Mouse (Mus musculus): Measurements from ENCODE around the gene Gpank1. TPM values are rescaled to one million over a fixed set of nuclear protein-coding genes. Genes with fewer than 3 reads are reported as not detected.

Gpank1 gene
- total and polyA plus RNA-seq, 3 experiments: 40.4 to 44.7 TPM; not detected in 1

GRCm38 (mm10) chr17:35164218-35164567 lies 42.9 kb downstream of the Gpank1 start:
- H3K79me2 ChIP-seq (ENCODE audit: control insufficient read depth, insufficient read depth, low read length, poor library complexity): peaks cover 54% of the 10 kb centered on the region
- peaks cover 3 to 13% of the 10 kb centered on the region in 2 experiments; a peak in 3 of 4 replicates for H3K4me1 ChIP-seq (ENCODE audit: control insufficient read depth in 1 of 2, insufficient read depth in 2 of 2, low read length in 2 of 2)
- peak overlapping the region; percentile 81 for H3K9ac ChIP-seq (ENCODE audit: control insufficient read depth, low read depth, low read length, poor library complexity, severe bottlenecking)
- peak overlapping the region; percentile 72 for H3K27ac ChIP-seq (ENCODE audit: control insufficient read depth, low read depth, low read length)
- TF ChIP-seq POLR2A (IDR thresholded peaks at IDR 0.05; ENCODE audit: control insufficient read depth in 1 of 2, insufficient read depth in 1 of 2, low read depth in 1 of 2, low read length in 2 of 2, poor library complexity in 1 of 2) (0 out of 4 replicates have a peak, but pooled peaks of 1 of the 2 experiments have one; percentile 54), USF1 (IDR thresholded peaks at IDR 0.05; ENCODE audit: low read depth, low read length) (no peak)
- H3K27me3 ChIP-seq (ENCODE audit: control insufficient read depth in 1 of 2, insufficient read depth in 2 of 2, low read length in 2 of 2): no peaks in the 10 kb centered on the region
- H3K4me3 ChIP-seq (ENCODE audit: control insufficient read depth in 1 of 2, insufficient read depth in 1 of 2, low read depth in 2 of 2, low read length in 2 of 2): peak overlapping the region; percentile 92 to 97
- no peaks in the 10 kb centered on the region for H3K9me3 ChIP-seq (replicated peaks; ENCODE audit: insufficient read depth, low read length)
- DNase-seq (ENCODE audit: low read depth, low spot score): no peak
- H3K36me3 ChIP-seq (ENCODE audit: control insufficient read depth in 1 of 2, insufficient read depth in 2 of 2, low read length in 2 of 2): peaks cover 21 to 25% of the 10 kb centered on the region in 2 experiments

- Histone ChIP-seq H3K4me1 (ENCODE audit: control insufficient read depth in 1 of 2, insufficient read depth in 2 of 2, low read length in 2 of 2) (peaks cover 3 to 13% of the 10 kb centered on the region in 2 experiments; a peak in 3 of 4 replicates), H3K79me2 (ENCODE audit: control insufficient read depth, insufficient read depth, low read length, poor library complexity) (peaks cover 50% of the 10 kb centered on the region), H3K36me3 (ENCODE audit: control insufficient read depth in 1 of 2, insufficient read depth in 2 of 2, low read length in 2 of 2) (peaks cover 21% of the 10 kb centered on the region in 2 experiments), H3K9ac (ENCODE audit: control insufficient read depth, low read depth, low read length, poor library complexity, severe bottlenecking) (peak within 1 kb of the TSS; percentile 85), H3K9me3 (replicated peaks; ENCODE audit: insufficient read depth, low read length) (no peaks in the 10 kb centered on the region), H3K4me3 (ENCODE audit: control insufficient read depth in 1 of 2, insufficient read depth in 1 of 2, low read depth in 2 of 2, low read length in 2 of 2) (peak within 1 kb of the TSS; percentile 92 to 97), H3K27me3 (ENCODE audit: control insufficient read depth in 1 of 2, insufficient read depth in 2 of 2, low read length in 2 of 2) (no peaks in the 10 kb centered on the region), H3K27ac (ENCODE audit: control insufficient read depth, low read depth, low read length) (peak within 1 kb of the TSS; percentile 96)
- TF ChIP-seq POLR2AphosphoS2 (IDR thresholded peaks at IDR 0.05; ENCODE audit: low read length) (peak; percentile 51; the same call in 1 of the 2 replicates), ZC3H11A (IDR thresholded peaks at IDR 0.05; ENCODE audit: low read depth, low read length) (no peak), MAX (IDR thresholded peaks at IDR 0.05; ENCODE audit: low read length) (peak; percentile 34; the same call in 1 of the 2 replicates), EP300 (IDR thresholded peaks at IDR 0.05; ENCODE audit: low read depth in 1 of 2, low read length in 2 of 2) (peak in 1 of 2 experiments; percentile 49; a peak in 1 of 4 replicates), USF1 (IDR thresholded peaks at IDR 0.05; ENCODE audit: low read depth, low read length) (peak; percentile 38), ELF1 (IDR thresholded peaks at IDR 0.05; ENCODE audit: low read depth, low read length) (peak; percentile 67; the same call in 1 of the 2 replicates), USF2 (IDR thresholded peaks at IDR 0.05; ENCODE audit: borderline replicate concordance in 1 of 2, insufficient read depth in 1 of 2, low read depth in 1 of 2, low read length in 2 of 2) (no peak), SIN3A (IDR thresholded peaks at IDR 0.05; ENCODE audit: low read length) (peak; percentile 87), MAZ (IDR thresholded peaks at IDR 0.05; ENCODE audit: low read depth, low read length) (peak; percentile 92; the same call in 1 of the 2 replicates), MXI1 (IDR thresholded peaks at IDR 0.05; ENCODE audit: low read depth, low read length) (peak; percentile 58), MYB (IDR thresholded peaks at IDR 0.05; ENCODE audit: low read depth, low read length) (peak; percentile 95), UBTF (IDR thresholded peaks at IDR 0.05; ENCODE audit: borderline replicate concordance, insufficient read depth, low read depth, low read length) (no peak), NRF1 (IDR thresholded peaks at IDR 0.05; ENCODE audit: insufficient read depth, low read depth, low read length, poor library complexity, severe bottlenecking) (peak; percentile 93), HCFC1 (IDR thresholded peaks at IDR 0.05; ENCODE audit: low read depth, low read length) (peak; percentile 91), CHD1 (IDR thresholded peaks at IDR 0.05; ENCODE audit: low read depth, low read length) (no peak), GATA1 (IDR thresholded peaks at IDR 0.05; ENCODE audit: low read depth, low read length) (peak; percentile 92), ZMIZ1 (IDR thresholded peaks at IDR 0.05; ENCODE audit: low read depth, low read length) (peak; percentile 82), NELFE (IDR thresholded peaks at IDR 0.05; ENCODE audit: low read depth, low read length) (peak; percentile 72), MYC (IDR thresholded peaks at IDR 0.05; ENCODE audit: low read depth, low read length) (peak; percentile 50; the same call in 1 of the 2 replicates), TCF12 (IDR thresholded peaks at IDR 0.05; ENCODE audit: low read depth, low read length) (peak; percentile 27), KAT2A (conservative IDR thresholded peaks at IDR 0.05; ENCODE audit: low read depth, low read length) (peak; percentile 40; the same call in 1 of the 2 replicates), TBP (IDR thresholded peaks at IDR 0.05; ENCODE audit: low read depth, low read length) (peak; percentile 67; the same call in 1 of the 2 replicates), ZKSCAN1 (IDR thresholded peaks at IDR 0.05; ENCODE audit: low read depth, low read length) (no peak), ZNF384 (IDR thresholded peaks at IDR 0.05; ENCODE audit: low read depth, low read length) (peak; percentile 92), TAL1 (IDR thresholded peaks at IDR 0.05; ENCODE audit: low read length) (no peak), ETS1 (IDR thresholded peaks at IDR 0.05; ENCODE audit: low read depth, low read length) (peak; percentile 34; the same call in 1 of the 2 replicates), POLR2A (IDR thresholded peaks at IDR 0.05; ENCODE audit: control insufficient read depth in 1 of 2, insufficient read depth in 1 of 2, low read depth in 1 of 2, low read length in 2 of 2, poor library complexity in 1 of 2) (peak; percentile 64 to 75)
- peak; percentile 99 for DNase-seq (ENCODE audit: low read depth, low spot score)
These were observed 43.6 kb downstream of the Gpank1 start, which contains the start of gene Prrc2a for GRCm38 (mm10) chr17:35164568-35165450. Gene Prrc2a (minus strand): TSS chr17:35164897.
